Mouse (Mus musculus) testis, adult 2 months (tissue): ENCODE results near the gene Tex28. TPM values are rescaled to one million over a fixed set of nuclear protein-coding genes. Genes with fewer than 3 reads are reported as not detected.
"Not testable (repeated sequence)": the region's sequence is repeated elsewhere in the genome, so short reads cannot be mapped to it uniquely, and the experiment has no call there.

ENCODE experiments used
- H3K27ac ChIP-seq: fragments of 200-500 bp; 2 replicates; pipeline ENCODE4 v1.5.1; 2012; ENCODE audit warnings: low read depth, low read length; ENCODE audit not compliant: control insufficient read depth, insufficient read depth
- H3K27me3 ChIP-seq: fragments of 200-500 bp; 2 replicates; pipeline ENCODE4 v1.6.1; 2012; ENCODE audit warnings: mild to moderate bottlenecking, low read length, moderate library complexity; ENCODE audit not compliant: control insufficient read depth, insufficient read depth
- H3K36me3 ChIP-seq: fragments of 200-500 bp; 2 replicates; pipeline ENCODE4 v1.6.1; 2012; ENCODE audit warnings: mild to moderate bottlenecking, low read length; ENCODE audit not compliant: control insufficient read depth, insufficient read depth
- H3K4me1 ChIP-seq: fragments of 200-500 bp; 2 replicates; pipeline ENCODE4 v1.6.1; 2012; ENCODE audit warnings: low read length; ENCODE audit not compliant: control insufficient read depth, insufficient read depth
- H3K4me3 ChIP-seq: fragments of 200-500 bp; 2 replicates; pipeline ENCODE4 v1.5.1; 2012; ENCODE audit warnings: low read depth, mild to moderate bottlenecking, low read length, moderate library complexity, mixed read lengths; ENCODE audit not compliant: control insufficient read depth
- CTCF ChIP-seq: fragments of 200-500 bp; IDR thresholded peaks from 2 replicates; pipeline ENCODE4 v1.5.1; 2012; ENCODE audit warnings: low read depth, mild to moderate bottlenecking, inconsistent platforms, low read length, moderate library complexity; ENCODE audit not compliant: control insufficient read depth, insufficient read depth, insufficient replicate concordance
- POLR2A ChIP-seq: fragments of 200-500 bp; IDR thresholded peaks from 2 replicates; pipeline ENCODE4 v1.6.1; 2012; ENCODE audit warnings: low read depth, mild to moderate bottlenecking, inconsistent platforms, low read length, moderate library complexity; ENCODE audit not compliant: control insufficient read depth
- polyA plus RNA-seq: library from polyadenylated mRNA; depleted of rRNA; stranded (reverse); fragments of >200 nt; gene quantifications from 2 replicates; pipeline ENCODE4 v1.2.3, GENCODE M21; 2012; rRNA removed

The Tex28 gene
- polyA plus RNA-seq = 1.2 and 1.7 TPM in 2 replicates

DNA sequence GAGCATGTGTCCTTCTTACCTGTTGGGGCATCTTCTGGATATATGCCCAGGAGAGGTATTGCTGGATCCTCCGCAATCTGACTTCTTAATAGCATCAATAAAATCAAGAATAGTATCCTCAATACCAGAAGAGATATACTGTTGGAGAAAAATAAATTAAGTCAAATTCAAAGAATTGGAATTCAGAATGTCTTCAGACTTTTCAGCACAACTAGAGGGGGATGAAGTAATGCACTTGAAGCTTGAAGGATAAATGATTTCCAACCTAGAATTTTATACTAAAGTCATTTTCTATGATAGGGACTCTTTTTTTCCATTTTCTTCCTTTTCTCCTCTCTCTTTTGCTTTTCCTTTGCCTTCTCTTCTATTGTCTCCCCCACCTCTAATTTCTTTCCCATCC is at the start of gene Tex28:
Tex28 (minus strand) TSS at position 101 of the 400 bp plus-strand sequence.
- no peak within 1 kb of the TSS for H3K27ac ChIP-seq
- no peaks in the 10 kb centered on the region for H3K27me3 ChIP-seq
- no peaks in the 10 kb centered on the region for H3K36me3 ChIP-seq
- TF ChIP-seq POLR2A = no peak
- TF ChIP-seq CTCF = no peak
- no peaks in the 10 kb centered on the region for H3K4me1 ChIP-seq
- H3K4me3 ChIP-seq = no peak within 1 kb of the TSS

DNA sequence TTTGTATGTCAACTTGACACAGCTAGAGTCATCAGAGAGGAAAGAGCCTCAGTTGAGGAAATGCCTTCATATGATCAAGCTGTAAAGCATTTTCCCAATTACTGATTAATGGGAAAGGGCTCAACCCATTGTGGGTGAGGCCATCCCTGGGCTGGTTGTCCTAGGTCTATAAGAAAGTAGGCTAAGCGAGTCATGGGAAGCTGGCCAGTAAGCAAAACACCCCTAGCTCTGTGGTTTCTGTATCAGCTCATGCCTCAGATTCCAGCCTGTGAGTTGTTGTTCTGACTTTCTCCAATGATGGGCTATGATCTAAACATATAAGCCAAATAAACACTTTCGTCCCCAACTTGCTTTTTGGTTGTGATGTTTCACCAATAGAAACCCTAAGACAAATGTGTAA is 35.9 kb upstream of the Tex28 start:
- Histone ChIP-seq H3K36me3 (no peaks in the 10 kb centered on the region), H3K4me1 (no peaks in the 10 kb centered on the region), H3K4me3 (no peak overlapping the region), H3K27ac (no peak overlapping the region), H3K27me3 (no peaks in the 10 kb centered on the region)
- TF ChIP-seq POLR2A = no peak
- no peak for TF ChIP-seq CTCF

DNA sequence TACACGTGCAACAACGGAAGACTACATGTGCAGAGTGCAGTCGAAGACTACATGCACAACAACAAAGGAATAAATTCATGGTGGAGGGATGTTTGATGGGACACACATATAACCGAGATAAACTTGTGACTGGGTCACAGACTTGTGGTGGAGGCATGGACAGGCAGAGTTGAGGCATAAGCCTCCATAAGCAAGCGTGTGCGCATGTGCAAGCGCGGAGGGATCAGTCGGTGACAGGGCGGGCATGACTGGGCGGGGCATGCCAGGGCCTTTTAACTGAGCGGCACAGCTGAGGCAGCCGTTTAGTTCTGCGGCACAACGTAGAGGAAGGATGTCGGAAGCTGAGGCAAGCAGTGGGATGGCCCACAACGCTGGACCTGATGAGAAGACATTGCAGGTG is 9.3 kb upstream of the Tex28 start, which contains the start of gene Tktl1:
Tktl1 (plus strand) TSS at position 301 of the 400 bp plus-strand sequence.
- Histone ChIP-seq H3K4me3 (peak within 1 kb of the TSS; percentile 88), H3K27me3 (no peaks in the 10 kb centered on the region), H3K27ac (peak within 1 kb of the TSS; percentile 87), H3K36me3 (no peaks in the 10 kb centered on the region), H3K4me1 (no peaks in the 10 kb centered on the region)
- TF ChIP-seq POLR2A (peak; percentile 67; the same call in 1 of the 2 replicates), CTCF (no peak)

DNA sequence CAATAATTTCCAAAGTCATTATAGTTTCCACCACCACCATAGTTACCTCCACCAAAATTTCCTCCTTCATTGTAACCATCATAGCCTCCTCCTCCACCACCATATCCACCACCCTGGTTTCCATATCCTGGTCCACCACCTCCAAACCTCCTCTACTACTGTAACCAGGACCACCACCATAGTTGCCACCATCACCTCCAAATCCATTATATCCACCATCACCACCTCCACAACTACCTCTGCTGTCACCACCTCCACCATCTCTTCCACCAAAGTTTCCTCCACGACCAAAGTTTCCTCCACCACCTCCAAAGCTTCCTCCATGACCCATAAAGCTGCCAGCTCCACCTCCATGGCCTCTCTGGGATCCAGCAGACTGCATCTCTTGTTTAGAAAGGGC is 32.4 kb downstream of the Tex28 start, which contains the start of gene Mecp2:
Mecp2 (minus strand) TSS at position 101 of the 400 bp plus-strand sequence.
- H3K27ac ChIP-seq, H3K27me3 ChIP-seq, H3K36me3 ChIP-seq, H3K4me1 ChIP-seq, H3K4me3 ChIP-seq: not testable (repeated sequence)

DNA sequence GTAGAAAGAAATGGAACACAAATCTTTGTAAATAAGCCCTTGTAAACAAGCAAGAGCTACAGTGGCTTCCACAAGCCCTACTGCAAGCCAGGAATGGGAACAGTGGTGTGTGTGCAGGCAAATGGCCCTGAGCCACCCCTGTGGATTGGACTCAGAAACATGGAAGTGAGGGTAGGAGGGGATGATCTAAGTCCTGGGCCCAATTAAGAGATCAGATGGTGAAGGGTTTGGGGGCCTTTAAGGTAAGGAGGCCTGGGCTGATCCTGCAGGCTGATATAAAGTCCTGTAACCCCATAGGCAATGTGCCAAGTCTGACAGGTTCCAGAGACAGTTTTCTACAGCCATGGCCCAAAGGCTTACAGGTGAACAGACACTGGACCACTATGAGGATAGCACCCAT is 40.5 kb downstream of the Tex28 start, which contains the start of gene Opn1mw:
Opn1mw (plus strand) TSS at position 301 of the 400 bp plus-strand sequence.
- TF ChIP-seq POLR2A (no peak), CTCF (no peak)
- H3K4me1 ChIP-seq = no peaks in the 10 kb centered on the region
- H3K27ac ChIP-seq = no peak within 1 kb of the TSS
- no peaks in the 10 kb centered on the region for H3K36me3 ChIP-seq
- no peak within 1 kb of the TSS for H3K4me3 ChIP-seq
- H3K27me3 ChIP-seq = no peaks in the 10 kb centered on the region

DNA sequence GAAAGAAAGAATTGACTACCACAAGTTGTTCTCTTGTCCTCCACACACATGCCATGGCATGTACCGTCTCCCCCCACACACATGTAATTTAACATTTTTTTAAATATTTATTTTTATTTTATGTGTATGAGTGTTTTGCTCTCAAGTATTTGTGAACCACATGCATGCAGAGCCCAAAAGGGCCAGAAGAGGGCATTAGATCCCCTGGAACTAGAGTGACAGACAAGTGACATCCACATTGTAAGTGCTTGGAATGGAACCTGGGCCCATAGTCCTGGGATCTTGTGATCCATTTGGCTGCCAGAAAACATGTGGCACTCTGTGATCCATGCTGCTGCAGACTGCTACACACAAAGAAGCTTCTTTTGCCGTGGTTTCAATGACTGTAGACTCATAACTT is 42.7 kb downstream of the Tex28 start:
- H3K27me3 ChIP-seq = no peaks in the 10 kb centered on the region
- H3K4me3 ChIP-seq = no peak overlapping the region
- H3K36me3 ChIP-seq = no peaks in the 10 kb centered on the region
- no peaks in the 10 kb centered on the region for H3K4me1 ChIP-seq
- H3K27ac ChIP-seq = no peak overlapping the region
- TF ChIP-seq CTCF (no peak), POLR2A (no peak)

DNA sequence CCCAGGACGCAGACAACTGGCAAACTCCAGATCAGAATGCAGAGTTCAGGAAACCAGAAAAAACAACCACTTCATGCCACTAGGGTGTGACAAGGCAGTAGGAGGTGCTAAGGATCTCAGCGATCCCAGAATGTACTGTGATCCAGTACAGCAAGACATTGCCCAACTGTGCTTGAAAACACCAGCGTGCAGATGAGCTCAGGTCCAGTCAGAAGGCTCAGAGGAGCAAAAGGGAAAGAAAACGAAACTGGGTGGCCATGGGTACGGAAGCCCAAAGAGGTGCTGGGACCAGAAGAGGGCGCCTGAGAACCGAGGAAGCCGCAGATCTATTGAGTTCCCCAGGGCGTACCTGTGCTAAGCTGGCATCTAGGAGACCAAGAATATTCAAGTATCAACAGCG is 52.1 kb downstream of the Tex28 start:
- Histone ChIP-seq H3K4me1 (no peaks in the 10 kb centered on the region), H3K27me3 (no peaks in the 10 kb centered on the region), H3K4me3 (no peak overlapping the region), H3K36me3 (no peaks in the 10 kb centered on the region), H3K27ac (no peak overlapping the region)
- TF ChIP-seq POLR2A (no peak), CTCF (no peak)

DNA sequence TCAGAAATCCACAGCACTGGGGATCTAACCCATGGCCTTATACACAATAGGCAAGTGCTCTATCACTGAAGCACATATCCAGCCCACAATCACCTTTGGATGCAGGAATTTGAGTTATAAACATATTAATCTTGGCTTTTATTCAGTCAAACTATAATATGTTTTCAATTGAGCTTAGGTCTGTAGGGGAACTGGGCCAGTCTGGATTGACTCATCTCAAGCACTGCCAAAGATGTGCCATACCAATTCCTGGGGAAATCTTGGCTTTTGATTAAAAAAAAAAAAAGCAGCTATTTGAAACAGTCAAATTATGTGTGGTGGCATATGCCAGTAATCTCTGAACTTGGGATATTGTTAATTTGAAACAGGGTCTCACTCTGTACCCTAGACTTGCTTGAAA is 53.6 kb downstream of the Tex28 start:
- H3K4me3 ChIP-seq = no peak overlapping the region
- H3K4me1 ChIP-seq = no peaks in the 10 kb centered on the region
- no peak overlapping the region for H3K27ac ChIP-seq
- H3K36me3 ChIP-seq = no peaks in the 10 kb centered on the region
- TF ChIP-seq POLR2A (no peak), CTCF (no peak)
- H3K27me3 ChIP-seq = no peaks in the 10 kb centered on the region
